Mouse (Mus musculus): ENCODE measurements at regions not wholly inside any gene's neighbourhood (a gene's known extent, or its start where the extent isn't known, plus 50 kb on each side); places are given as distances from the start of the nearest gene placed in this dataset.

GRCm38 (mm10) chr6:51017260-51017999 lies 363.2 kb upstream of the Npvf start:
- Histone ChIP-seq H3K4me1 (ENCODE audit: insufficient read depth, low read depth, low read length) (peaks cover 4% of the 10 kb centered on the region; the same call in 1 of the 2 replicates), H3K9me3 (ENCODE audit: low read length) (no peaks in the 10 kb centered on the region), H3K27ac (ENCODE audit: low read length) (peak overlapping the region; percentile 32; the same call in 1 of the 2 replicates), H3K36me3 (ENCODE audit: insufficient read depth, low read length) (no peaks in the 10 kb centered on the region), H3K9ac (replicated peaks; ENCODE audit: low read depth) (no peak overlapping the region), H3K27me3 (replicated peaks; ENCODE audit: insufficient read depth, low read length) (no peaks in the 10 kb centered on the region), H3K4me2 (replicated peaks; ENCODE audit: low read depth, low read length) (no peak overlapping the region), H3K4me3 (ENCODE audit: low read depth, low read length) (no peak overlapping the region)
- TF ChIP-seq EP300 (IDR thresholded peaks at IDR 0.05) (peak; percentile 56; the same call in 1 of the 2 replicates), CTCF (IDR thresholded peaks at IDR 0.05) (no peak)
- ATAC-seq (peak; percentile 54), DNase-seq (ENCODE audit: low spot score) (peak; percentile 42)
- WGBS = 57% methylated on average over 9 of the region's 9 CpGs

- WGBS = 77% methylated on average over 6 of the region's 6 CpGs
- Histone ChIP-seq H3K27me3 (replicated peaks; ENCODE audit: insufficient read depth, low read length) (no peaks in the 10 kb centered on the region), H3K9ac (replicated peaks; ENCODE audit: low read depth) (no peak overlapping the region), H3K4me3 (ENCODE audit: low read depth, low read length) (no peak overlapping the region), H3K36me3 (ENCODE audit: insufficient read depth, low read length) (no peaks in the 10 kb centered on the region), H3K4me1 (ENCODE audit: insufficient read depth, low read depth, low read length) (no peaks in the 10 kb centered on the region), H3K4me2 (replicated peaks; ENCODE audit: low read depth, low read length) (no peak overlapping the region), H3K27ac (ENCODE audit: low read length) (no peak overlapping the region), H3K9me3 (ENCODE audit: low read length) (no peaks in the 10 kb centered on the region)
- TF ChIP-seq EP300 (IDR thresholded peaks at IDR 0.05) = no peak
- TF ChIP-seq CTCF (IDR thresholded peaks at IDR 0.05) = no peak
- ATAC-seq (no peak), DNase-seq (ENCODE audit: low spot score) (no peak)
Observed at GRCm38 (mm10) chr6:51021206-51021605, 367.0 kb upstream of the Npvf start.

- no peak overlapping the region for H3K9ac ChIP-seq (replicated peaks; ENCODE audit: low read depth)
- no peaks in the 10 kb centered on the region for H3K4me1 ChIP-seq (ENCODE audit: insufficient read depth, low read depth, low read length)
- WGBS = 85% methylated on average over 6 of the region's 6 CpGs
- H3K27ac ChIP-seq (ENCODE audit: low read length) = no peak overlapping the region
- no peak overlapping the region for H3K4me2 ChIP-seq (replicated peaks; ENCODE audit: low read depth, low read length)
- no peak for ATAC-seq
- no peak for DNase-seq (ENCODE audit: low spot score)
- no peaks in the 10 kb centered on the region for H3K36me3 ChIP-seq (ENCODE audit: insufficient read depth, low read length)
- no peaks in the 10 kb centered on the region for H3K9me3 ChIP-seq (ENCODE audit: low read length)
- H3K4me3 ChIP-seq (ENCODE audit: low read depth, low read length) = no peak overlapping the region
- no peaks in the 10 kb centered on the region for H3K27me3 ChIP-seq (replicated peaks; ENCODE audit: insufficient read depth, low read length)
- TF ChIP-seq EP300 (IDR thresholded peaks at IDR 0.05) (no peak), CTCF (IDR thresholded peaks at IDR 0.05) (no peak)
Observed at GRCm38 (mm10) chr6:51023361-51023760, 369.1 kb upstream of the Npvf start.

GRCm38 (mm10) chr6:51024756-51025155 lies 370.5 kb upstream of the Npvf start:
- no peak overlapping the region for H3K27ac ChIP-seq (ENCODE audit: low read length)
- no peaks in the 10 kb centered on the region for H3K36me3 ChIP-seq (ENCODE audit: insufficient read depth, low read length)
- H3K4me1 ChIP-seq (ENCODE audit: insufficient read depth, low read depth, low read length) = no peaks in the 10 kb centered on the region
- DNase-seq (ENCODE audit: low spot score) (no peak), ATAC-seq (no peak)
- no peak for TF ChIP-seq EP300 (IDR thresholded peaks at IDR 0.05)
- TF ChIP-seq CTCF (IDR thresholded peaks at IDR 0.05) = no peak
- H3K27me3 ChIP-seq (replicated peaks; ENCODE audit: insufficient read depth, low read length) = no peaks in the 10 kb centered on the region
- H3K9ac ChIP-seq (replicated peaks; ENCODE audit: low read depth) = no peak overlapping the region
- H3K9me3 ChIP-seq (ENCODE audit: low read length) = no peaks in the 10 kb centered on the region
- no peak overlapping the region for H3K4me3 ChIP-seq (ENCODE audit: low read depth, low read length)
- no peak overlapping the region for H3K4me2 ChIP-seq (replicated peaks; ENCODE audit: low read depth, low read length)
- WGBS = 71% methylated on average over 3 of the region's 3 CpGs

GRCm38 (mm10) chr6:51025411-51025810 lies 371.2 kb upstream of the Npvf start:
- Histone ChIP-seq H3K9me3 (ENCODE audit: low read length) (no peaks in the 10 kb centered on the region), H3K27me3 (replicated peaks; ENCODE audit: insufficient read depth, low read length) (no peaks in the 10 kb centered on the region), H3K4me2 (replicated peaks; ENCODE audit: low read depth, low read length) (no peak overlapping the region), H3K27ac (ENCODE audit: low read length) (no peak overlapping the region), H3K36me3 (ENCODE audit: insufficient read depth, low read length) (no peaks in the 10 kb centered on the region), H3K9ac (replicated peaks; ENCODE audit: low read depth) (no peak overlapping the region), H3K4me1 (ENCODE audit: insufficient read depth, low read depth, low read length) (no peaks in the 10 kb centered on the region), H3K4me3 (ENCODE audit: low read depth, low read length) (no peak overlapping the region)
- no peak for ATAC-seq
- TF ChIP-seq CTCF (IDR thresholded peaks at IDR 0.05) = no peak
- TF ChIP-seq EP300 (IDR thresholded peaks at IDR 0.05) = no peak
- 59% methylated on average over 3 of the region's 3 CpGs for WGBS
- no peak for DNase-seq (ENCODE audit: low spot score)

GRCm38 (mm10) chr6:51027296-51027695 lies 373.1 kb upstream of the Npvf start:
- Histone ChIP-seq H3K27me3 (replicated peaks; ENCODE audit: insufficient read depth, low read length) (no peaks in the 10 kb centered on the region), H3K36me3 (ENCODE audit: insufficient read depth, low read length) (no peaks in the 10 kb centered on the region), H3K4me3 (ENCODE audit: low read depth, low read length) (no peak overlapping the region), H3K9me3 (ENCODE audit: low read length) (no peaks in the 10 kb centered on the region), H3K27ac (ENCODE audit: low read length) (no peak overlapping the region), H3K9ac (replicated peaks; ENCODE audit: low read depth) (no peak overlapping the region), H3K4me2 (replicated peaks; ENCODE audit: low read depth, low read length) (no peak overlapping the region), H3K4me1 (ENCODE audit: insufficient read depth, low read depth, low read length) (no peaks in the 10 kb centered on the region)
- WGBS = 75% methylated on average over 2 of the region's 2 CpGs
- ATAC-seq = no peak
- TF ChIP-seq EP300 (IDR thresholded peaks at IDR 0.05) = no peak
- no peak for TF ChIP-seq CTCF (IDR thresholded peaks at IDR 0.05)
- no peak for DNase-seq (ENCODE audit: low spot score)

Measured in lung, postnatal 0 days (tissue).